Mouse (Mus musculus): ENCODE data around the gene Psmb5.

Psmb5 gene

GRCm38 (mm10) chr14:54592319-54592934 lies 25.4 kb downstream of the Psmb5 start:
- WGBS, result 26% methylated on average over 10 of the region's 10 CpGs

- WGBS, result 96% methylated on average over 16 of the region's 16 CpGs
Observed at GRCm38 (mm10) chr14:54591056-54591455, 26.8 kb downstream of the Psmb5 start.

- 47% methylated on average over 7 of the region's 7 CpGs for WGBS
Observed at GRCm38 (mm10) chr14:54583681-54584338, 34.0 kb downstream of the Psmb5 start.

GRCm38 (mm10) chr14:54582536-54582935 lies 35.3 kb downstream of the Psmb5 start:
- WGBS, result 96% methylated on average over 9 of the region's 9 CpGs

GRCm38 (mm10) chr14:54579638-54580037 lies 38.2 kb downstream of the Psmb5 start:
- WGBS, result 83% methylated on average over 7 of the region's 7 CpGs

- WGBS, result 3% methylated on average over 10 of the region's 10 CpGs
Observed at GRCm38 (mm10) chr14:54578063-54578462, 39.8 kb downstream of the Psmb5 start.

- WGBS, result under 1% methylated on average over 63 of the region's 66 CpGs
Observed at GRCm38 (mm10) chr14:54577089-54577982, 40.5 kb downstream of the Psmb5 start, which contains the start of gene Ajuba. Ajuba (minus strand) TSS chr14:54577558.

GRCm38 (mm10) chr14:54576241-54577088 lies 41.4 kb downstream of the Psmb5 start:
- 1% methylated on average over 84 of the region's 84 CpGs for WGBS

GRCm38 (mm10) chr14:54575631-54576030 lies 42.2 kb downstream of the Psmb5 start:
- 2% methylated on average over 39 of the region's 39 CpGs for WGBS

- 37% methylated on average over 8 of the region's 8 CpGs for WGBS
Observed at GRCm38 (mm10) chr14:54575031-54575430, 42.8 kb downstream of the Psmb5 start.

- whole genome bisulfite sequencing, result 60% methylated on average over 4 of the region's 4 CpGs
Observed at GRCm38 (mm10) chr14:54574253-54574652, 43.6 kb downstream of the Psmb5 start.

GRCm38 (mm10) chr14:54572790-54573736 lies 44.8 kb downstream of the Psmb5 start:
- 59% methylated on average over 14 of the region's 14 CpGs for WGBS

GRCm38 (mm10) chr14:54572122-54572521 lies 45.7 kb downstream of the Psmb5 start:
- 70% methylated on average over 4 of the region's 4 CpGs for WGBS

GRCm38 (mm10) chr14:54569451-54570392 lies 48.1 kb downstream of the Psmb5 start:
- WGBS, result 78% methylated on average over 17 of the region's 17 CpGs

GRCm38 (mm10) chr14:54568694-54569414 lies 49.0 kb downstream of the Psmb5 start:
- WGBS, result 67% methylated on average over 15 of the region's 15 CpGs
